Mouse (Mus musculus): ENCODE measurements around the gene Taok3. TPM values are rescaled to one million over a fixed set of nuclear protein-coding genes. Genes with fewer than 3 reads are reported as not detected.

Taok3 gene
- total and polyA plus RNA-seq, 3 experiments: 8.3 to 35.0 (median 17.4) TPM

- dilution Hi-C loops (cut with MboI; ENCODE audit: extremely low pct_ligation_motif_present, extremely low pct_unique_long_range_greater_than_20kb, low sequenced_read_pairs): no loop called here
- Histone ChIP-seq H3K9me3 (replicated peaks; ENCODE audit: low read length) (no peaks in the 10 kb centered on the region), H3K4me3 (replicated peaks in 1 of 3; ENCODE audit: low read depth in 2 of 3, low read length in 2 of 3, poor library complexity in 1 of 3) (no peak overlapping the region), H3K27me3 (replicated peaks) (peaks cover 11% of the 10 kb centered on the region), H3K27ac (ENCODE audit: insufficient read depth, low read depth) (no peak overlapping the region), H3K4me1 (ENCODE audit: control insufficient read depth in 1 of 2, insufficient read depth in 2 of 2) (peaks cover 8% of the 10 kb centered on the region in 2 experiments; a peak in 2 of 4 replicates), H3K36me3 (replicated peaks in 1 of 2; ENCODE audit: control insufficient read depth in 1 of 2, insufficient read depth in 1 of 2, low read length in 1 of 2) (peaks cover 6 to 9% of the 10 kb centered on the region in 2 experiments), H3K4me2 (ENCODE audit: insufficient read depth, low read depth, poor library complexity, severe bottlenecking) (no peak overlapping the region), H3K79me2 (replicated peaks; ENCODE audit: control insufficient read depth, extremely low read depth, insufficient read depth, poor library complexity, severe bottlenecking) (no peaks in the 10 kb centered on the region), H3K9ac (ENCODE audit: insufficient read depth, low read depth) (no peak overlapping the region)
- DNase-seq (ENCODE audit: extremely low read depth): no peak
- no peak for TF ChIP-seq NELFE (IDR thresholded peaks at IDR 0.05; ENCODE audit: low read depth, low read length)
- no peak for TF ChIP-seq GABPA (IDR thresholded peaks at IDR 0.05; ENCODE audit: insufficient replicate concordance, low read depth, low read length)
- no peak for TF ChIP-seq E2F4 (IDR thresholded peaks at IDR 0.05; ENCODE audit: insufficient replicate concordance, low read depth, low read length)
- TF ChIP-seq POLR2A (IDR thresholded peaks at IDR 0.05; ENCODE audit: low read depth, low read length): no peak
- TF ChIP-seq POLR2AphosphoS2 (IDR thresholded peaks at IDR 0.05; ENCODE audit: low read depth, low read length): no peak
- no peak for TF ChIP-seq ETS1 (conservative IDR thresholded peaks at IDR 0.05; ENCODE audit: low read depth, low read length)
- TF ChIP-seq MAFK (IDR thresholded peaks at IDR 0.05; ENCODE audit: insufficient replicate concordance, low read length): no peak
- TF ChIP-seq BHLHE40 (IDR thresholded peaks at IDR 0.05; ENCODE audit: low read depth, low read length): no peak
- in situ Hi-C loops (cut with MboI; ENCODE audit: low pct_ligation_motif_present, low pct_unique_long_range_greater_than_20kb, low sequenced_read_pairs): no loop called here
These were observed 203.8 kb downstream of the Taok3 start for GRCm38 (mm10) chr5:117323751-117324150.

Other genes with a start within 250 kb of the Taok3 start
- gene Suds3, start 4.0 kb upstream of the Taok3 start, total RNA-seq (2012; rRNA removed): 54.2 and 64.9 TPM in 2 replicates
- 68.1 and 70.9 TPM in 2 replicates for gene Suds3, start 4.0 kb upstream of the Taok3 start, total RNA-seq (2014; rRNA removed)
- 103 and 134 TPM in 2 replicates for gene Suds3, start 4.0 kb upstream of the Taok3 start, polyA plus RNA-seq (2012; ENCODE audit: insufficient read length, low read depth)
- 584 and 585 TPM in 2 replicates for gene Pebp1, start 167.5 kb downstream of the Taok3 start, total RNA-seq (2012; rRNA removed)
- 677 and 710 TPM in 2 replicates for gene Pebp1, start 167.5 kb downstream of the Taok3 start, total RNA-seq (2014; rRNA removed)
- 393 and 456 TPM in 2 replicates for gene Pebp1, start 167.5 kb downstream of the Taok3 start, polyA plus RNA-seq (2012; ENCODE audit: insufficient read length, low read depth)
- 3.1 and 4.7 TPM in 2 replicates for gene Vsig10, start 199.0 kb downstream of the Taok3 start, total RNA-seq (2012; rRNA removed)
- 2.1 and 2.4 TPM in 2 replicates for gene Vsig10, start 199.0 kb downstream of the Taok3 start, total RNA-seq (2014; rRNA removed)
- gene Vsig10, start 199.0 kb downstream of the Taok3 start, polyA plus RNA-seq (2012; ENCODE audit: insufficient read length, low read depth): 3.5 and 3.9 TPM in 2 replicates
- 41.7 and 43.6 TPM in 2 replicates for gene Wsb2, start 237.2 kb downstream of the Taok3 start, total RNA-seq (2012; rRNA removed)
- 30.6 and 36.1 TPM in 2 replicates for gene Wsb2, start 237.2 kb downstream of the Taok3 start, total RNA-seq (2014; rRNA removed)
- 34.8 and 44.2 TPM in 2 replicates for gene Wsb2, start 237.2 kb downstream of the Taok3 start, polyA plus RNA-seq (2012; ENCODE audit: insufficient read length, low read depth)